16 mouse cellular contexts compared by ENCODE assay signal in the genomic region with DNA sequence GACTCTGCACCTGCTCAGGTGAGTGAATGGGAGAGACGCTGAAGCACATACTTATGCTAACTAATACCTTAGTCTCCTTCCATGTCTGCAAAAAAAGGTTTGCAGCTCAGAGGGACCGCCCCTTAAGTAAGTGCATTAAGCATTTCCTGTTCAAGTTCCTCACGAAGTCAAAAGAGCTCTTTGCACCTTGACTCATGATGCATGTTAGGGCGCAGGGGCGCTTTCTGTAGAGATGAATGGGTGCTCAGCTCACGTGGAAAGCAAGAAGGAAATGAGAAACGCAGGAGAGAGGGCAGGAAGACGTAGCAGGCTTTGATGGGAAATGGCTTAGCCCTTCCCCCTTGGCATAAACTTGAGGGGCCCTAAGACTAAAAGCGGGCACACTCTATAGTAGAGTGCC.
"Had no signal": no experiment of that assay in that cellular context is flagged by ENCODE, and none has a peak within 500 bp of the region (broad histone marks: within the 10 kb centered on the region; RNA-seq: fewer than 3 reads in every experiment).

No protein-coding gene starts in this region.

- H3K4me1 ChIP-seq: limb, embryonic 12.5 days; liver, embryonic 13.5 days; lung, embryonic 15.5 days; midbrain, embryonic 12.5 days had no signal

- DNase-seq: kidney, adult 2 months; kidney, postnatal 25 days; layer of hippocampus, postnatal 36 days; liver; liver, embryonic 13.5 days; liver, postnatal 0 days; lung, postnatal 14 days; right cerebral cortex, adult 18-20 months; right cerebral cortex, postnatal 25 days; thymus, adult 2 months; thymus, postnatal 25 days had no signal

- H3K4me2 ChIP-seq: limb, embryonic 12.5 days; liver, embryonic 13.5 days; lung, embryonic 15.5 days; midbrain, embryonic 12.5 days had no signal

- H3K27ac ChIP-seq: limb, embryonic 12.5 days; liver, embryonic 13.5 days; lung, embryonic 15.5 days; macrophage; midbrain, embryonic 12.5 days had no signal

- H3K4me3 ChIP-seq: limb, embryonic 12.5 days; liver, embryonic 13.5 days; lung, embryonic 15.5 days; midbrain, embryonic 12.5 days had no signal

- ATAC-seq: liver, postnatal 0 days; midbrain, embryonic 16.5 days had no signal

- H3K9me3 ChIP-seq: limb, embryonic 12.5 days; liver, embryonic 13.5 days; lung, embryonic 15.5 days; midbrain, embryonic 12.5 days had no signal

- H3K27me3 ChIP-seq: liver, embryonic 13.5 days; lung, embryonic 15.5 days; midbrain, embryonic 12.5 days had no signal

- H3K36me3 ChIP-seq: limb, embryonic 12.5 days; liver, embryonic 13.5 days; lung, embryonic 15.5 days; midbrain, embryonic 12.5 days had no signal

- H3K9ac ChIP-seq: limb, embryonic 12.5 days; liver, embryonic 13.5 days; liver, postnatal 0 days; lung, embryonic 15.5 days; midbrain, embryonic 12.5 days had no signal
